Mouse (Mus musculus) spleen, adult 2 months (tissue): ENCODE results near the gene Gm44790. TPM values are rescaled to one million over a fixed set of nuclear protein-coding genes. Genes with fewer than 3 reads are reported as not detected.
"Not testable (repeated sequence)": the region's sequence is repeated elsewhere in the genome, so short reads cannot be mapped to it uniquely, and the experiment has no call there.

ENCODE experiments used
- DNase-seq, 2 experiments: peaks; one replicate each; pipeline versions ENCODE4 v3.0.0 to v3.0.0-alpha.2; 2012 to 2021; ENCODE audit warnings: low spot score in 2 of 2, low read depth in 1 of 2
- H3K27ac ChIP-seq: fragments of 200-500 bp; 2 replicates; pipeline ENCODE4 v1.5.1; 2012; ENCODE audit warnings: low read length, inconsistent platforms; ENCODE audit not compliant: insufficient read depth
- H3K27me3 ChIP-seq: fragments of 200-500 bp; 2 replicates; pipeline ENCODE4 v1.6.1; 2012; ENCODE audit warnings: mild to moderate bottlenecking, moderate library complexity, low read length, inconsistent platforms; ENCODE audit not compliant: control insufficient read depth, insufficient read depth
- H3K36me3 ChIP-seq: fragments of 200-500 bp; 2 replicates; pipeline ENCODE4 v1.6.1; 2012; ENCODE audit warnings: mild to moderate bottlenecking, low read length, inconsistent platforms; ENCODE audit not compliant: control insufficient read depth, insufficient read depth
- H3K4me1 ChIP-seq: fragments of 200-500 bp; 2 replicates; pipeline ENCODE4 v1.6.1; 2011; ENCODE audit warnings: inconsistent platforms; ENCODE audit not compliant: control insufficient read depth, insufficient read depth, insufficient read length
- H3K4me3 ChIP-seq: fragments of 200-500 bp; 2 replicates; pipeline ENCODE4 v1.5.1; 2011; ENCODE audit warnings: mild to moderate bottlenecking, inconsistent platforms; ENCODE audit not compliant: insufficient read depth, insufficient read length; ENCODE audit errors: extremely low read depth
- CTCF ChIP-seq: fragments of 200-500 bp; IDR thresholded peaks from 2 replicates; pipeline ENCODE4 v1.5.1; 2011; ENCODE audit warnings: mild to moderate bottlenecking, inconsistent platforms; ENCODE audit not compliant: insufficient read depth, insufficient read length, insufficient replicate concordance; ENCODE audit errors: extremely low read depth
- POLR2A ChIP-seq: fragments of 200-500 bp; IDR thresholded peaks from 2 replicates; pipeline ENCODE4 v1.6.1; 2011; ENCODE audit warnings: low read depth, low read length, inconsistent platforms
- WGBS: fragments of 180-500 bp; shearing (Covaris S2); methylation state at CpG from one replicate; pipeline ENCODE4 v1.1.7; 2018; 5-methylcytosine and 5-hydroxymethylcytosine counted together
- polyA plus RNA-seq: library from polyadenylated mRNA; depleted of rRNA; stranded (reverse); fragments of >200 nt; gene quantifications from 2 replicates; pipeline ENCODE4 v1.2.3, GENCODE M21; 2012; rRNA removed

Gene Gm44790
- polyA plus RNA-seq, result 8.5 and 10.4 TPM in 2 replicates

DNA sequence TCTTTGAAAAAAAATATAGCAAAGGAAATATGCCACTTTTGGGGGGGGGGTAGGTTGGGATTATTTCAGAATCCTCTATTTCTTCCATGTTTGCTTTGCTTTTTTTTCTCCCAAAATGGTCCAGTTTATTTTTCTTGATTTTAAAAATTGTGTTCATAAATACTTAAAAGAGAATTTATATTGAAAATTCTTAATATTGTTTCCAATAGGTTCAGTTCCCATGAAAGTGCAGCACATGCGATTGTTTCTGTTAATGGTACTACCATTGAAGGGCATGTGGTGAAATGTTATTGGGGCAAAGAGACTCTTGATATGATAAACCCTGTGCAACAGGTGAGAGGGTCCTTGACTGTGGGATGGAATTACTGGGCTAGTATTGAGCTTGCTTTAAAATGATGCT lies at the start of gene Gm44790:
Gm44790 (plus strand) TSS at position 301 of the 400 bp plus-strand sequence.
- 88% methylated on average over 1 of the region's 1 CpGs for WGBS
- Histone ChIP-seq H3K27me3 (no peaks in the 10 kb centered on the region), H3K4me3 (no peak within 1 kb of the TSS), H3K27ac (no peak within 1 kb of the TSS), H3K4me1 (no peaks in the 10 kb centered on the region), H3K36me3 (peaks cover 31% of the 10 kb centered on the region)
- DNase-seq, result no peak
- TF ChIP-seq POLR2A, result no peak
- TF ChIP-seq CTCF, result no peak

DNA sequence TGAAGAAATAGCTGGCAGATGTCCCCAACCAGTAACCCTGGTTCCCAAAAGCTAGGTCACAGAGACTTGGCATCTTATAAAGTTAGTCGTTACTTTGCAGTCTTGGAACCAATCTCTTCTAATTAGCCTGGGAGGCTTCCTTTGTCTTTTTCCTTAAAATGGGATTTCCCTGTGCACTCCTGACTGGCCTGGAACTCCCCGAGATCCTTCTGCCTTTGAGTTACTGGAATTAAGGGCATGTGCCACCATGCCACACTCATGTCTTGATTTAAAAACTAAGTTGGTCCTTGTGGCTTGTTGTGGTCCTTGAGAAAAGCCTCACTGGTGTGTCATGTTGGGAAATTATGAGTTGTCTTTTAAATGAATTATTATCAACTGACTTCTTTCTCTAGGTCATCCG lies 48.1 kb upstream of the Gm44790 start:
- Histone ChIP-seq H3K27ac (no peak overlapping the region), H3K36me3 (peaks cover 19% of the 10 kb centered on the region), H3K4me3 (no peak overlapping the region), H3K27me3 (no peaks in the 10 kb centered on the region), H3K4me1 (no peaks in the 10 kb centered on the region)
- no peak for DNase-seq
- WGBS, result 91% methylated on average over 3 of the region's 3 CpGs
- no peak for TF ChIP-seq POLR2A
- TF ChIP-seq CTCF, result no peak

DNA sequence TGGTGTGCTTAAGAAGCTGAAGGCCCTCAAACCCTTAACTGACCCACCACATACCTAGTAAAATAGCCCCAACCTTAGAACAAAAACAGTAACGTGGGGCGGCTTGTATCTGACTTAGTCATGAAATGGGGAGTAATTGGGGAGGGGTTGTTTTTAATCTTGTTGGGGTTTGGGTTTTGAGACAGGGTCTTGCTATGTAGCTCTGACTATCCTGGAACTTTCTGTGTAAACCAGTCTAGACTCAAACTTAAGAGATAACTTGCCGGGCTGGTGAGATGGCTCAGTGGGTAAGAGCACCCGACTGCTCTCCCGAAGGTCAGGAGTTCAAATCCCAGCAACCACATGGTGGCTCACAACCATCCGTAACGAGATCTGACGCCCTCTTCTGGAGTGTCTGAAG lies 46.3 kb upstream of the Gm44790 start:
- peaks cover 19% of the 10 kb centered on the region for H3K36me3 ChIP-seq
- H3K27me3 ChIP-seq, H3K27ac ChIP-seq, H3K4me3 ChIP-seq, H3K4me1 ChIP-seq, DNase-seq: not testable (repeated sequence)
- 80% methylated on average over 8 of the region's 8 CpGs for WGBS

DNA sequence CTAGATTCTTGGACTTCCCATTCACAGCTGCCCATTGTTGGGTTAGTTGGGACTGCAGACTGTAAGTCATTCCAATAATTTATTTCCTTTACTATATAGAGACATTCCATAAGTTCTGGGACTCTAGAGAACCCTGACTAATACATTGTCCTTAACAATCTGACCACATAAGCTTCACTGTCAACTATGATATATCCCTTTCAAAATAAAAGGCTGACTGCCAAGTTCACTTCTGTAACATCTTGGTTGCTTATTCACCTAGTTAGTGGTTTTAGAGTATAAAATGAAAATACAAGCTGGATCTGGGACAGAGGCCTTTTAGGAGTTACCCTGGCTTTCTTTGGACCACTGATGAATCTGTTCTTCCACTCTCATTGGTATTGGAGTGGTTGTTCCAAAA lies 43.9 kb upstream of the Gm44790 start:
- no peak overlapping the region for H3K4me3 ChIP-seq
- DNase-seq, result no peak
- H3K36me3 ChIP-seq, result peaks cover 12% of the 10 kb centered on the region
- H3K27me3 ChIP-seq, result no peaks in the 10 kb centered on the region
- H3K4me1 ChIP-seq, result no peaks in the 10 kb centered on the region
- TF ChIP-seq POLR2A, result no peak
- TF ChIP-seq CTCF, result no peak
- no peak overlapping the region for H3K27ac ChIP-seq

DNA sequence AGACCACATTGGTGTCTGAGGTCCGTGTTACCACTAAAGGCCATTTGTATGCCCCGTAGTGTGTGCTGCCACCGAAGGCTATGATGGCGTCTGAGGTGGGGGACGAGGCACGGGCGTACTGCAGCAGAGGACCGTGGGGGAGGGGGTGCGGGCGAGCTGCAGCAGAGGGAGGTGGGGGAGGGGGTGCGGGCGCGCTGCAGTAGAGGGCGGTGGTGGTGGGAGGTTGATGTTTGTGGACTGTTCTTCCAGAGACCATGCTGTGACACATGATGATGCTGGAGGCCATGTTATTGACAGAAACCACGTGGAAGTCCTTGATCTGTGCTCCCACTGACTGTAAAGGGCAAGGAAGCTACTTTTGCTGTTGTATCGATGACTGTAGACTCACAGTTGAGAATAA lies 43.1 kb upstream of the Gm44790 start:
- Histone ChIP-seq H3K27me3 (no peaks in the 10 kb centered on the region), H3K27ac (no peak overlapping the region), H3K4me3 (no peak overlapping the region), H3K36me3 (peaks cover 5% of the 10 kb centered on the region), H3K4me1 (no peaks in the 10 kb centered on the region)
- WGBS, result 66% methylated on average over 16 of the region's 16 CpGs
- no peak for TF ChIP-seq POLR2A
- TF ChIP-seq CTCF, result no peak
- DNase-seq, result no peak

DNA sequence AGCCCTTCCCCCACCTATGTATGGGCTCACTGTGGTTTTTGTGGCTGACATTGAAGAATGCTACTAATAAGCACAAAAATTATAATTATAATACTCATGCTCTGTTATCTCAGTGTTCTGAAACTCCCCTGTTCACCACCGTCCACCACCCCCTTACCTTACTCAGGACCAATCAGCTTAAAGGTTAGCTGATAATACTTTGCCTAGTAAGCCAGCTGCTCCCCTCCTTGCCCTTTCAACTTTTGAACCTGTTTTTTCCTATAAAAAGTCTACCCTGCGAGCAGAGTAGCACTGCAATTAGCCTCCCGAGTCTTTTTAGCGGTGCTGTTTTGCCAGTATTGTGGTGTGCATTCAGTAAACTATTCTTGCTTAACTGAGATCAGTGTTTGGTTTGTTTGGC lies 41.8 kb upstream of the Gm44790 start:
- H3K27ac ChIP-seq, result no peak overlapping the region
- no peak overlapping the region for H3K4me3 ChIP-seq
- H3K4me1 ChIP-seq, result no peaks in the 10 kb centered on the region
- 78% methylated on average over 4 of the region's 4 CpGs for WGBS
- no peaks in the 10 kb centered on the region for H3K27me3 ChIP-seq
- peaks cover 7% of the 10 kb centered on the region for H3K36me3 ChIP-seq
- no peak for TF ChIP-seq CTCF
- no peak for TF ChIP-seq POLR2A
- no peak for DNase-seq

DNA sequence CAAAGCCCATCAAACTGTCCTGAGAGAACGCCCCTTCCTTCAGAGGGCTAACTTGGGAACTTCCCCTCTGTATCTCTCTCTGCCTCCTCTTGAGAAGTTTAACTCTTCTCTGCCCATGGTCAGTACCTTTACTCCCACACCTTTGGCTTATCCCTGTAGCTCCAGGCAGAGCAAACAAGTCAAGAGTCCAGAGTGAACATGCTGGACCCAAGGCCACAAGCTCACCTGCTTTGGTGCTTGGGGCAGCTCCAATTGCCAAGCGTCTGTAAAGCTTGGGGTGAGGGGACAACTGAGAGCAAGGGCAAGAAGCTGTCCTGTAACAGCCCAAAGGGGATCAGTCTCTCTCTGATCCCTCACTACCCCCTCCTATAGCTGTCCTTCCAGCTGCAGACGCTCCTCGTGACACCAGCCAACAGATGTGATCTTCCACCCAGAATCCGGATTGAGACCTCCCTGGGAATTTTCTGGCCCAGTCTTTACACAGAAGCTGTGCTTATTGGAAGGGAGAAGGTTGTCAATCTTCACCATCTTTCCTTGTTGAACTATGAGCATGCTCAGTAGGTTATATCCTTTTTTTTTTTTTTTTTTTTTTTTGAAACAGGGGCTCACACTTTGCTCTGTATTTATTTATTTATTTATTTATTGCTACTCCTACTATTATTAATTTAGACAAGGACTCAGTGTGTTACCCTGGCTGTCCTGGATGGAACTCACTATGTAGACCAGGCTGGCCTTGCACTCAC lies 40.9 kb upstream of the Gm44790 start:
- peaks cover 7% of the 10 kb centered on the region for H3K36me3 ChIP-seq
- H3K27me3 ChIP-seq, result no peaks in the 10 kb centered on the region
- no peak for DNase-seq
- no peak overlapping the region for H3K4me3 ChIP-seq
- WGBS, result 92% methylated on average over 5 of the region's 5 CpGs
- TF ChIP-seq POLR2A (no peak), CTCF (no peak)
- no peak overlapping the region for H3K27ac ChIP-seq
- no peaks in the 10 kb centered on the region for H3K4me1 ChIP-seq

DNA sequence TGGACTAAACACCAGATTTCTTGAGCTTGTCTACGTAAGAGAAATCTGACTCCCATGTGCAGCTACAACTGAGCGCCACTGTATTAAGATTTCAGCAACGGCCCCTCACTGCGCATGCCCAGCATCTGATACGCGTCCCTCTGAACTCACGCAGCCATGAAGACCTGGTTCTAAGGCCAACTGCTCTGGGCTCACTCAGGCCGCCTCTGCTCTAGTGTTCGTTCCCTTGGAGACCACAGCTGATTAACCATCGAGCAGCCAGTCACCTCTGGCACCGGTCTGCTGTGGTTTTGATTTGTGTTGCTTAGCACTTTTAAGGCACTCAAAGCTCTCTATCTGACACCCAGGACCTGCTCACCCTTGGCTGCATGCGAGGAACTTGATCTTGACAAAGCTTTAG lies 39.1 kb upstream of the Gm44790 start:
- H3K4me1 ChIP-seq, result no peaks in the 10 kb centered on the region
- H3K4me3 ChIP-seq, result no peak overlapping the region
- no peak for DNase-seq
- no peaks in the 10 kb centered on the region for H3K27me3 ChIP-seq
- TF ChIP-seq CTCF (no peak), POLR2A (no peak)
- WGBS, result 91% methylated on average over 12 of the region's 12 CpGs
- H3K27ac ChIP-seq, result no peak overlapping the region
- peaks cover 11% of the 10 kb centered on the region for H3K36me3 ChIP-seq
